In the genomic region with DNA sequence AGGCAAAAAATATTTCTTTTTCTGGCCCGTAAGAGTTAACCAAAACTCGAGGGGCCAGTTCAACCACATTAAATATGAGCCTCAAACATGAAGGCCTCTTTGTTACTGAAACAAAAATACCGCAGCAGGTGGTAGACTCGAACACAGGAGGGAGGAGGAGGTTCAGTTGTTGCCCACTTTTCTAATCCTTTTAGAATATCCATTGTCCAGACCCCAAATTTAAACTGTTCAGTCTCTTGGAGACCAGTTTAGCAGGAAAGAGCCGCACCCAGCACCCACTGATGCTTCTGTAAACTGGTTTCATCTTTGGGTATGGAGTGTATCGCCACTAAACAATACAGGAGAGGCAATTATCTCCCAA, we compare ENCODE assay signal across 28 mouse cellular contexts.
DNase-seq lines count a peak whose midpoint lies in the region; ATAC-seq and TF ChIP-seq lines count a peak whose summit lies in the region.
"Had no signal": no experiment of that assay in that cellular context is flagged by ENCODE, and none has a peak within 500 bp of the region (broad histone marks: within the 10 kb centered on the region; RNA-seq: fewer than 3 reads in every experiment).

No protein-coding gene starts in this region.

- 27% methylated on average over 6 of the region's 6 CpGs for WGBS in hindbrain, embryonic 12.5 days
- 33% methylated on average over 6 of the region's 6 CpGs for WGBS in hindbrain, postnatal 0 days
- 14% methylated on average over 6 of the region's 6 CpGs for WGBS in midbrain, embryonic 13.5 days
- 16% methylated on average over 6 of the region's 6 CpGs for whole genome bisulfite sequencing in midbrain, embryonic 16.5 days
- WGBS in embryonic facial prominence, embryonic 10.5 days, result 53% methylated on average over 6 of the region's 6 CpGs
- WGBS in limb, embryonic 14.5 days, result 57% methylated on average over 6 of the region's 6 CpGs

- H3K4me3 ChIP-seq in hindbrain, embryonic 12.5 days, result no peak overlapping the region
- H3K4me3 ChIP-seq in hindbrain, postnatal 0 days (ENCODE audit: low read length), result no peak overlapping the region
- H3K4me3 ChIP-seq in midbrain, embryonic 13.5 days (replicated peaks), result no peak overlapping the region
- no peak overlapping the region for H3K4me3 ChIP-seq in midbrain, embryonic 16.5 days (ENCODE audit: low read depth, low read length)
- H3K4me3 ChIP-seq in embryonic facial prominence, embryonic 10.5 days, result no peak overlapping the region
- no peak overlapping the region for H3K4me3 ChIP-seq in limb, embryonic 14.5 days (replicated peaks; ENCODE audit: low read length)
- H3K4me3 ChIP-seq: forebrain, embryonic 13.5 days; heart, embryonic 15.5 days; left cerebral cortex, adult 2 months; limb, embryonic 15.5 days; liver, embryonic 13.5 days; neural tube, embryonic 12.5 days had no signal

- H3K9ac ChIP-seq in hindbrain, embryonic 12.5 days, result no peak overlapping the region
- no peak overlapping the region for H3K9ac ChIP-seq in hindbrain, postnatal 0 days (replicated peaks; ENCODE audit: low read length)
- no peak overlapping the region for H3K9ac ChIP-seq in midbrain, embryonic 13.5 days (replicated peaks)
- no peak overlapping the region for H3K9ac ChIP-seq in midbrain, embryonic 16.5 days (ENCODE audit: low read depth, low read length)
- H3K9ac ChIP-seq in limb, embryonic 14.5 days (ENCODE audit: low read depth, low read length, severe bottlenecking), result no peak overlapping the region
- H3K9ac ChIP-seq: forebrain, embryonic 13.5 days; heart, embryonic 15.5 days; limb, embryonic 15.5 days; liver, embryonic 13.5 days; neural tube, embryonic 12.5 days had no signal

- H3K36me3 ChIP-seq in hindbrain, embryonic 12.5 days, result no peaks in the 10 kb centered on the region
- no peaks in the 10 kb centered on the region for H3K36me3 ChIP-seq in hindbrain, postnatal 0 days (ENCODE audit: insufficient read depth, low read length)
- H3K36me3 ChIP-seq in midbrain, embryonic 13.5 days, result no peaks in the 10 kb centered on the region
- H3K36me3 ChIP-seq in midbrain, embryonic 16.5 days (ENCODE audit: control insufficient read depth, insufficient read depth, low read length), result no peaks in the 10 kb centered on the region
- no peaks in the 10 kb centered on the region for H3K36me3 ChIP-seq in embryonic facial prominence, embryonic 10.5 days (replicated peaks)
- no peaks in the 10 kb centered on the region for H3K36me3 ChIP-seq in limb, embryonic 14.5 days (ENCODE audit: control insufficient read depth, insufficient read depth, low read length)
- H3K36me3 ChIP-seq: heart, embryonic 15.5 days; limb, embryonic 15.5 days; liver, embryonic 13.5 days; neural tube, embryonic 12.5 days had no signal

- H3K4me2 ChIP-seq in hindbrain, embryonic 12.5 days (replicated peaks), result no peak overlapping the region
- no peak overlapping the region for H3K4me2 ChIP-seq in hindbrain, postnatal 0 days (ENCODE audit: low read depth, low read length)
- no peak overlapping the region for H3K4me2 ChIP-seq in midbrain, embryonic 13.5 days (replicated peaks)
- no peak overlapping the region for H3K4me2 ChIP-seq in midbrain, embryonic 16.5 days (ENCODE audit: low read length)
- H3K4me2 ChIP-seq in limb, embryonic 14.5 days (replicated peaks; ENCODE audit: low read depth, low read length, severe bottlenecking), result no peak overlapping the region
- H3K4me2 ChIP-seq: forebrain, embryonic 13.5 days; heart, embryonic 15.5 days; limb, embryonic 15.5 days; liver, embryonic 13.5 days; neural tube, embryonic 12.5 days had no signal

- ATAC-seq in hindbrain, embryonic 12.5 days (ENCODE audit: low FRiP score), result no peak
- no peak for ATAC-seq in hindbrain, postnatal 0 days
- ATAC-seq in midbrain, embryonic 13.5 days, result peak; percentile 21; the same call in 1 of the 2 replicates
- no peak for ATAC-seq in midbrain, embryonic 16.5 days
- ATAC-seq in limb, embryonic 14.5 days (ENCODE audit: low FRiP score, low read depth), result peak; percentile 15; the same call in 1 of the 2 replicates
- ATAC-seq: forebrain, embryonic 13.5 days; intestine, postnatal 0 days; lung, postnatal 0 days had no signal

- H3K27me3 ChIP-seq in hindbrain, embryonic 12.5 days, result peaks cover 46% of the 10 kb centered on the region
- H3K27me3 ChIP-seq in hindbrain, postnatal 0 days (ENCODE audit: insufficient read depth, low read length), result no peaks in the 10 kb centered on the region
- H3K27me3 ChIP-seq in midbrain, embryonic 13.5 days, result peaks cover 50% of the 10 kb centered on the region
- no peaks in the 10 kb centered on the region; the same call in 1 of the 2 replicates for H3K27me3 ChIP-seq in midbrain, embryonic 16.5 days (ENCODE audit: control insufficient read depth, insufficient read depth, low read depth, low read length)
- peaks cover 84% of the 10 kb centered on the region for H3K27me3 ChIP-seq in embryonic facial prominence, embryonic 10.5 days (replicated peaks; ENCODE audit: low read depth, poor library complexity, severe bottlenecking)
- H3K27me3 ChIP-seq in limb, embryonic 14.5 days (ENCODE audit: control insufficient read depth, insufficient read depth, low read length), result no peaks in the 10 kb centered on the region
- H3K27me3 ChIP-seq: heart, embryonic 15.5 days; limb, embryonic 15.5 days; liver, embryonic 13.5 days had no signal

- no peaks in the 10 kb centered on the region for H3K9me3 ChIP-seq in hindbrain, embryonic 12.5 days (replicated peaks)
- H3K9me3 ChIP-seq in hindbrain, postnatal 0 days (ENCODE audit: low read length), result no peaks in the 10 kb centered on the region
- H3K9me3 ChIP-seq in midbrain, embryonic 13.5 days, result no peaks in the 10 kb centered on the region
- H3K9me3 ChIP-seq in midbrain, embryonic 16.5 days (replicated peaks; ENCODE audit: control insufficient read depth, low read length, poor library complexity, severe bottlenecking), result no peaks in the 10 kb centered on the region
- no peaks in the 10 kb centered on the region for H3K9me3 ChIP-seq in embryonic facial prominence, embryonic 10.5 days
- H3K9me3 ChIP-seq in limb, embryonic 14.5 days (ENCODE audit: control insufficient read depth, low read length), result no peaks in the 10 kb centered on the region
- H3K9me3 ChIP-seq: forebrain, embryonic 13.5 days; heart, embryonic 15.5 days; limb, embryonic 15.5 days; liver, embryonic 13.5 days; neural tube, embryonic 12.5 days had no signal

- DNase-seq in hindbrain, postnatal 0 days (ENCODE audit: low spot score), result no peak
- no peak for DNase-seq in embryonic facial prominence, embryonic 10.5 days (ENCODE audit: low spot score)
- DNase-seq in limb, embryonic 14.5 days (ENCODE audit: low spot score), result no peak
- no peak for DNase-seq in spleen, postnatal 10 days (ENCODE audit: low spot score in 2 of 2)
- no peak for DNase-seq in gastrocnemius, adult 8-10 months (ENCODE audit: low spot score in 2 of 2)
- DNase-seq: adrenal gland, postnatal 10 days; B cell, adult 2 months; cerebellum, adult 8-10 months; cerebellum, postnatal 25 days; embryo, embryonic 11 days; gastrocnemius, postnatal 14 days; heart, postnatal 36 days; kidney, postnatal 14 days; liver, embryonic 13.5 days; lung, adult 18-20 months; right cerebral cortex, postnatal 25 days; thymus, postnatal 14 days had no signal

- H3K27ac ChIP-seq in hindbrain, embryonic 12.5 days, result 0 out of 2 replicates have a peak overlapping the region, but pooled peaks have one; percentile 0
- no peak overlapping the region for H3K27ac ChIP-seq in hindbrain, postnatal 0 days
- H3K27ac ChIP-seq in midbrain, embryonic 13.5 days, result peak overlapping the region; percentile 22; the same call in 1 of the 2 replicates
- H3K27ac ChIP-seq in midbrain, embryonic 16.5 days (ENCODE audit: low read length), result no peak overlapping the region
- peak overlapping the region; percentile 57 for H3K27ac ChIP-seq in embryonic facial prominence, embryonic 10.5 days (replicated peaks)
- no peak overlapping the region for H3K27ac ChIP-seq in limb, embryonic 14.5 days (replicated peaks; ENCODE audit: low read depth, low read length)
- H3K27ac ChIP-seq: forebrain, embryonic 13.5 days; heart, embryonic 15.5 days; left cerebral cortex, adult 2 months; limb, embryonic 15.5 days; liver, embryonic 13.5 days; macrophage; neural tube, embryonic 12.5 days had no signal

- peaks cover 51% of the 10 kb centered on the region for H3K4me1 ChIP-seq in hindbrain, embryonic 12.5 days
- H3K4me1 ChIP-seq in hindbrain, postnatal 0 days (ENCODE audit: insufficient read depth, low read length), result no peaks in the 10 kb centered on the region
- peaks cover 55% of the 10 kb centered on the region for H3K4me1 ChIP-seq in midbrain, embryonic 13.5 days (replicated peaks)
- H3K4me1 ChIP-seq in midbrain, embryonic 16.5 days (ENCODE audit: control insufficient read depth, insufficient read depth, low read length), result peaks cover 9% of the 10 kb centered on the region; the same call in 1 of the 2 replicates
- peaks cover 68% of the 10 kb centered on the region for H3K4me1 ChIP-seq in embryonic facial prominence, embryonic 10.5 days
- H3K4me1 ChIP-seq in limb, embryonic 14.5 days (ENCODE audit: control insufficient read depth, insufficient read depth, low read length), result peaks cover 3% of the 10 kb centered on the region

- no peak for TF ChIP-seq CTCF in hindbrain, postnatal 0 days (IDR thresholded peaks at IDR 0.05; ENCODE audit: low read depth)

- TF ChIP-seq POLR2A in limb, embryonic 14.5 days (IDR thresholded peaks at IDR 0.05; ENCODE audit: borderline replicate concordance, extremely low read depth, insufficient read depth, insufficient read length), result no peak

Comparison
In these comparisons a context has a peak if more than half of its experiments do, and no peak if none do; other contexts are left out.
1. ATAC-seq: peak in midbrain, embryonic 13.5 days (single experiment) and limb, embryonic 14.5 days (single experiment); none in hindbrain, embryonic 12.5 days (single experiment), hindbrain, postnatal 0 days (single experiment) and midbrain, embryonic 16.5 days (single experiment).
2. H3K27ac ChIP-seq: peak in hindbrain, embryonic 12.5 days (single experiment), midbrain, embryonic 13.5 days (single experiment) and embryonic facial prominence, embryonic 10.5 days (single experiment); none in hindbrain, postnatal 0 days (single experiment), midbrain, embryonic 16.5 days (single experiment) and limb, embryonic 14.5 days (single experiment).